7 mouse cellular contexts compared by ENCODE assay signal in genomic region chr9:50746214-50746677, GRCm38 (mm10). TPM values are rescaled to one million over a fixed set of nuclear protein-coding genes. Genes with fewer than 3 reads are reported as not detected.
DNase-seq lines count a peak whose midpoint lies in the region; ATAC-seq and TF ChIP-seq lines count a peak whose summit lies in the region.

2310030G06Rik (minus strand) TSS chr9:50746536.

- H3K4me2 ChIP-seq in forebrain, embryonic 15.5 days (replicated peaks), result peak within 1 kb of the TSS; percentile 44
- H3K4me2 ChIP-seq in kidney, embryonic 14.5 days (replicated peaks; ENCODE audit: low read depth, low read length), result peak within 1 kb of the TSS; percentile 68
- H3K4me2 ChIP-seq in lung, postnatal 0 days (replicated peaks; ENCODE audit: low read depth, low read length), result peak within 1 kb of the TSS; percentile 74

- H3K4me1 ChIP-seq in E14TG2a.4 (replicated peaks; ENCODE audit: low read depth, low read length), result peaks cover 51% of the 10 kb centered on the region
- H3K4me1 ChIP-seq in forebrain, embryonic 15.5 days, result no peaks in the 10 kb centered on the region
- H3K4me1 ChIP-seq in kidney, embryonic 14.5 days (ENCODE audit: control insufficient read depth, insufficient read depth, low read length), result no peaks in the 10 kb centered on the region
- peaks cover 6% of the 10 kb centered on the region; the same call in 1 of the 2 replicates for H3K4me1 ChIP-seq in lung, postnatal 0 days (ENCODE audit: insufficient read depth, low read depth, low read length)

- ATAC-seq in forebrain, embryonic 15.5 days (replicated peaks), result no peak
- ATAC-seq in kidney, embryonic 14.5 days (ENCODE audit: low FRiP score, low TSS enrichment), result peak; percentile 83
- peak; percentile 80 for ATAC-seq in lung, postnatal 0 days

- peak; percentile 53 for DNase-seq in MN1 (ENCODE audit: low spot score)
- DNase-seq in lung, postnatal 0 days (ENCODE audit: low spot score), result peak; percentile 87
- peak; percentile 52 for DNase-seq in testis, postnatal 10 days (ENCODE audit: low spot score)
- no peak for DNase-seq in layer of hippocampus, adult 9-10 months (ENCODE audit: low spot score)

- no peaks in the 10 kb centered on the region for H3K9me3 ChIP-seq in E14TG2a.4 (ENCODE audit: low read length)
- H3K9me3 ChIP-seq in forebrain, embryonic 15.5 days, result no peaks in the 10 kb centered on the region
- no peaks in the 10 kb centered on the region for H3K9me3 ChIP-seq in kidney, embryonic 14.5 days (ENCODE audit: control insufficient read depth, low read length)
- no peaks in the 10 kb centered on the region for H3K9me3 ChIP-seq in lung, postnatal 0 days (ENCODE audit: low read length)

- peak within 1 kb of the TSS; percentile 77 for H3K4me3 ChIP-seq in E14TG2a.4 (replicated peaks; ENCODE audit: low read length)
- peak within 1 kb of the TSS; percentile 33 for H3K4me3 ChIP-seq in forebrain, embryonic 15.5 days
- H3K4me3 ChIP-seq in kidney, embryonic 14.5 days (ENCODE audit: low read length), result peak within 1 kb of the TSS; percentile 51
- H3K4me3 ChIP-seq in lung, postnatal 0 days (ENCODE audit: low read depth, low read length), result peak within 1 kb of the TSS; percentile 49

- under 1% methylated on average over 19 of the region's 19 CpGs for WGBS in forebrain, embryonic 15.5 days
- WGBS in kidney, embryonic 14.5 days, result under 1% methylated on average over 19 of the region's 19 CpGs
- 3% methylated on average over 19 of the region's 19 CpGs for WGBS in lung, postnatal 0 days

- peaks cover 19% of the 10 kb centered on the region for H3K27me3 ChIP-seq in E14TG2a.4 (ENCODE audit: insufficient read depth, low read length)
- H3K27me3 ChIP-seq in forebrain, embryonic 15.5 days, result peaks cover 7% of the 10 kb centered on the region; the same call in 1 of the 2 replicates
- H3K27me3 ChIP-seq in kidney, embryonic 14.5 days (ENCODE audit: control insufficient read depth, insufficient read depth, low read length), result 0 out of 2 replicates have a peak, but pooled peaks cover 5% of the 10 kb centered on the region
- no peaks in the 10 kb centered on the region for H3K27me3 ChIP-seq in lung, postnatal 0 days (replicated peaks; ENCODE audit: insufficient read depth, low read length)

- 0 out of 2 replicates have a peak, but pooled peaks cover 3% of the 10 kb centered on the region for H3K36me3 ChIP-seq in E14TG2a.4 (ENCODE audit: insufficient read depth, low read length)
- H3K36me3 ChIP-seq in forebrain, embryonic 15.5 days, result no peaks in the 10 kb centered on the region
- no peaks in the 10 kb centered on the region for H3K36me3 ChIP-seq in kidney, embryonic 14.5 days (ENCODE audit: control insufficient read depth, insufficient read depth, low read length)
- no peaks in the 10 kb centered on the region for H3K36me3 ChIP-seq in lung, postnatal 0 days (ENCODE audit: insufficient read depth, low read length)

- no peak; the same call in 1 of the 2 replicates for TF ChIP-seq EP300 in lung, postnatal 0 days (IDR thresholded peaks at IDR 0.05)

- peak within 1 kb of the TSS; percentile 22 for H3K9ac ChIP-seq in forebrain, embryonic 15.5 days (replicated peaks)
- peak within 1 kb of the TSS; percentile 58 for H3K9ac ChIP-seq in kidney, embryonic 14.5 days (ENCODE audit: low read depth, low read length)
- H3K9ac ChIP-seq in lung, postnatal 0 days (replicated peaks; ENCODE audit: low read depth), result peak within 1 kb of the TSS; percentile 63

- H3K27ac ChIP-seq in forebrain, embryonic 15.5 days (replicated peaks), result no peak within 1 kb of the TSS
- peak within 1 kb of the TSS; percentile 75 for H3K27ac ChIP-seq in kidney, embryonic 14.5 days (ENCODE audit: low read depth, low read length)
- peak within 1 kb of the TSS; percentile 96 for H3K27ac ChIP-seq in lung, postnatal 0 days (ENCODE audit: low read length)

- TF ChIP-seq CTCF in E14TG2a.4 (conservative IDR thresholded peaks at IDR 0.05; ENCODE audit: low read length), result 0 out of 2 replicates have a peak, but pooled peaks have one; percentile 5
- peak; percentile 59 for TF ChIP-seq CTCF in lung, postnatal 0 days (IDR thresholded peaks at IDR 0.05)

RNA-seq across cellular contexts. Expression of gene 2310030G06Rik, which starts in this region (rescaled TPM):
- polyA plus RNA-seq in forebrain, embryonic 15.5 days (2015; fragmentation: Nextera tagmentation; extraction: Ambion mirVana), result 1.4 and 1.5 TPM in 2 replicates
- polyA plus RNA-seq in kidney, embryonic 14.5 days (2014; fragmentation: Nextera tagmentation; extraction: Ambion mirVana), result 8.7 and 9.3 TPM in 2 replicates
- 28.5 and 29.8 TPM in 2 replicates for polyA plus RNA-seq in lung, postnatal 0 days (2015; fragmentation: Nextera tagmentation; extraction: Ambion mirVana)
